Mouse (Mus musculus) liver, embryonic 12.5 days (tissue): ENCODE data around the gene Utp18. TPM values are rescaled to one million over a fixed set of nuclear protein-coding genes. Genes with fewer than 3 reads are reported as not detected.

Experiments
- ATAC-seq: fragments of 200-750 bp; cut with Nextera tagmentation; 2 replicates; pipeline ENCODE4 v1.8.0; 2017; ENCODE audit warnings: moderate number of reproducible peaks, mild to moderate bottlenecking, moderate library complexity
- H3K27ac ChIP-seq: fragments of 300-500 bp; sonication (generic); 2 replicates; pipeline ENCODE4 v1.5.1; 2016; ENCODE audit warnings: mild to moderate bottlenecking
- H3K27me3 ChIP-seq: fragments of 300-500 bp; sonication (generic); replicated peaks from 2 replicates; pipeline ENCODE4 v1.6.1; 2016; ENCODE audit warnings: mild to moderate bottlenecking, moderate library complexity
- H3K36me3 ChIP-seq: fragments of 300-500 bp; sonication (generic); 2 replicates; pipeline ENCODE4 v1.6.1; 2016; ENCODE audit warnings: mild to moderate bottlenecking, moderate library complexity
- H3K4me1 ChIP-seq: fragments of 300-500 bp; sonication (generic); 2 replicates; pipeline ENCODE4 v1.6.1; 2016
- H3K4me2 ChIP-seq: fragments of 300-500 bp; sonication (generic); 2 replicates; pipeline ENCODE4 v1.6.1; 2016; ENCODE audit warnings: mild to moderate bottlenecking, moderate library complexity
- H3K4me3 ChIP-seq: fragments of 300-500 bp; sonication (generic); 2 replicates; pipeline ENCODE4 v1.5.1; 2016; ENCODE audit warnings: mild to moderate bottlenecking, moderate library complexity
- H3K9ac ChIP-seq: fragments of 300-500 bp; sonication (generic); 2 replicates; pipeline ENCODE4 v1.6.1; 2016; ENCODE audit warnings: mild to moderate bottlenecking, moderate library complexity
- H3K9me3 ChIP-seq: fragments of 300-500 bp; sonication (generic); replicated peaks from 2 replicates; pipeline ENCODE4 v1.6.1; 2016; ENCODE audit warnings: mild to moderate bottlenecking, moderate library complexity
- WGBS: fragments of 180-500 bp; shearing (Covaris S2); methylation state at CpG from one replicate; pipeline ENCODE4 v1.1.7; 2016; ENCODE audit not compliant: insufficient replicate concordance; 5-methylcytosine and 5-hydroxymethylcytosine counted together
- polyA plus RNA-seq: library from polyadenylated mRNA; unstranded; fragments of >200 nt; fragmentation: Nextera tagmentation; extraction: Ambion mirVana; gene quantifications from 2 replicates; pipeline ENCODE4 v1.2.1, GENCODE M21; 2016

The Utp18 gene
- polyA plus RNA-seq, 1 experiment from 2014 or later: 38.6 TPM

DNA sequence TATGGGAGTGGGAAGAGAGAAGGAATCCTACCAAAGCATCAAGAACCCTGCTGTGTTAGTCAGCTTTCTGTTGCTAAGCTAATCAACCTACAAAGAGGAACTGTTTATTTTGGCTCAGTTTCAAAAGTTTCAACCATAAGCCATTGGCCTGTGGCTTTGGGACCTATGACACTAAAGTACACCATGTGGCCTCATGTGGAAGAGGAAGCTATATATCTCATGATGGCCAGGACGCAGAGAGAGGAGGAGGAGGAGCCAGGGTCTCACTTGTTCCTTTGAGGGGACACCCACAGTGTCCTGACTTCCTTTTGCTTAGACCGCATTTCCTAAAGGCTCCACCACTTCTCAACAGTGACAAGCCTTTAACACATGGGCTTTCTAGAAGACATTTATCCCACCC lies 64.0 kb downstream of the Utp18 start:
- no peaks in the 10 kb centered on the region for H3K27me3 ChIP-seq
- no peaks in the 10 kb centered on the region for H3K4me1 ChIP-seq
- H3K9ac ChIP-seq: no peak overlapping the region
- no peak overlapping the region for H3K4me3 ChIP-seq
- WGBS: 2% methylated on average over 2 of the region's 2 CpGs
- no peak overlapping the region for H3K27ac ChIP-seq
- peak; percentile 81 for ATAC-seq
- no peak overlapping the region for H3K4me2 ChIP-seq
- H3K9me3 ChIP-seq: no peaks in the 10 kb centered on the region
- no peaks in the 10 kb centered on the region for H3K36me3 ChIP-seq

DNA sequence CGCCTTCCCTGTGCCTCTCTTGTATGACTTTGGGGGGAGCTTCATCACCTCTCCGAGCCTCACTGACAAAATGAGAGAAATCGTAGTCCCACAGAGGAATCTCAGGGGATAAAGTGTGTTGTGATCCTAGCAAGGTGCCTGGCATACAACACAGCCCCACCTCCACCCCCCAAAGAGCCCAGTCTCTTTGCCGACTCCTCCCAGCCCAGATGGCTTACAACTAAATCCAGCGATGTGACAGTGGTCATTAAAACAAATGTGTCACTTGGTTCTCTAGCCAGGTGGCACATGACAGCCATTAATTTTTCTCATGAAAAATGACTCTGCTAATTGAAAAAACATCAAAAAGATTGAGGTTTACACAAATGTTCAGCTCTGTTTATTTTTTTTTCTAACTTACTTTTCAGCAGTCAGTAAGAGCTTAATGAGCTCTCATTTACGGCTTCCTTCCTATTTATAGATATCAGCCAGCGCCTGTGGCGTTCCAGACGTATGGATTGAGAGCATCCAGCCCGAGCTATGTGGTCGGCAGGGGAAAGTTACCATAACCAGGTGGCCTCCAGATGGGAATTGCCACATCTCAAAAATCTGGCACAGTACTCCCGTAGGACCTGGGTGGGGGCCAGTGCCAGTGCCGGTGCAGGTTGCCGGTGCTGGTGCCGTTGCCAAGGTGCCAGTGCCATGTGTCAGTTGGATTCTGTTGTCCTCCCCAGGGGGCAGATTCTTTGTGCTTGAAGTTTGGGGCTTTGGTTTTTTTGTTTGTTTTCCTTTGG lies 67.4 kb downstream of the Utp18 start:
- Histone ChIP-seq H3K9ac (no peak overlapping the region), H3K4me2 (no peak overlapping the region), H3K9me3 (no peaks in the 10 kb centered on the region), H3K4me3 (no peak overlapping the region), H3K27ac (no peak overlapping the region), H3K4me1 (no peaks in the 10 kb centered on the region), H3K27me3 (no peaks in the 10 kb centered on the region), H3K36me3 (no peaks in the 10 kb centered on the region)
- ATAC-seq: no peak
- WGBS: 60% methylated on average over 15 of the region's 15 CpGs

DNA sequence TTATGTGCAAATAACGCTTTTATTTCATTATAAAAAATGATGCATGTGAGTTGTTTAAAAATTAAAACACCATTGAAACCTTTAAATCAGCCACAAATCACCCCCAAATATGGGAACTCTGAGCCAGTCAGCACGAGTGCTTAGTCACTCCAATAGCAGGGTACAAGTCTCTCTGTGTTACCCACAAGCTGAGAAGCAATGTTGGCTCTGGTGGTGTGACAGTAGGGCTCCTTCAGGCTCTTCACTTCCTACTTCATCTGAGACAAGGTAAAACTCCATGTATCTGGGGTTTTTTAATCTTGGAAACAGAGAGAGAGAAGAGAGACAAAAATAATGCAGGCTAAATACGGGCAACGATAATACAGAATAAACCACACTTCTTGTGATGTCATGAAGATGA lies 72.6 kb downstream of the Utp18 start:
- no peak for ATAC-seq

DNA sequence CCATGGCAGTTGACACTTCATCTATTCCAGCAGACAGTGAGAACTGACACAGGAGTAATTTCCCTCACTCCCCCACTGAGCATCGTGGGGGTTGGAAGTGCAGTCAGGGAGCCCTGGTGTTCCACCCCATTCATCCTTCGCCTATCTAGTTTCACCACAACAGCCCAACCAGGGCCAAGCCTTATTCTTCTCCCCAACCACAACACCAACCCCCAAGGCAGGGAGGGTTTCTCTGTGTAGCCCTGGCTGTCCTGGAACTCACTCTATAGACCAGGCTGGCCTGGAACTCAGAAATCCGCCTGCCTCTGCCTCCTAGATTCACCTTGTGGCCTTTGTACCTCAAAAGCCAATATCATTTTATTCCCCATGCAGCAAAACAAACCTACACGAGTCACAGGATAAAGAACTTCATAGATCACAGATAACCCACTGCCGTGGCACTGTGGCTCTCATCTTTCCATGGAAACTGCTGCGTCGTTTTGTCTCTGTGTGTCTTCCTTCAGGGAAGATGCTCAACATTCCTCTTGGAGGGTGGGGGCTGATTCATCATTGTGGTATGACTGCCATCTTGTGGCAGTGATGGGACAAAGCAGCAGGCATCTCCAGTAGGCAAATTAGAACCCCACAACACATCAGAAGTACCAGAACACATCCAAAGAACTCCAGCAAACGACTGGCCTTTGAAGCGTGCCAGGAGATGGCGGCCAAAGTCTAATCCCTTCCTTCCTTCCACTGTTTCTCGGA lies 73.3 kb downstream of the Utp18 start:
- no peak overlapping the region for H3K4me2 ChIP-seq
- 25% methylated on average over 11 of the region's 11 CpGs for WGBS
- no peak for ATAC-seq

More for the DNA sequence above, 72.6 kb downstream of the Utp18 start:
- Histone ChIP-seq H3K36me3 (no peaks in the 10 kb centered on the region), H3K27ac (no peak overlapping the region), H3K27me3 (no peaks in the 10 kb centered on the region), H3K4me3 (no peak overlapping the region), H3K9ac (no peak overlapping the region), H3K4me1 (no peaks in the 10 kb centered on the region), H3K4me2 (no peak overlapping the region), H3K9me3 (no peaks in the 10 kb centered on the region)
- WGBS: 59% methylated on average over 4 of the region's 4 CpGs

More for the DNA sequence above, 73.3 kb downstream of the Utp18 start:
- Histone ChIP-seq H3K4me1 (no peaks in the 10 kb centered on the region), H3K9me3 (no peaks in the 10 kb centered on the region), H3K9ac (no peak overlapping the region), H3K4me3 (no peak overlapping the region), H3K36me3 (no peaks in the 10 kb centered on the region), H3K27ac (no peak overlapping the region), H3K27me3 (no peaks in the 10 kb centered on the region)

Other genes with a start within 250 kb of the Utp18 start
- 12.8 and 14.3 TPM in 2 replicates for gene Mbtd1, start 86 bp upstream of the Utp18 start, polyA plus RNA-seq
- gene Nme2, start 70.5 kb upstream of the Utp18 start, polyA plus RNA-seq: 76.4 and 76.8 TPM in 2 replicates
- gene Gm20390, start 82.5 kb upstream of the Utp18 start, polyA plus RNA-seq: 264 and 272 TPM in 2 replicates
- gene Nme1, start 82.8 kb upstream of the Utp18 start, polyA plus RNA-seq: 195 and 224 TPM in 2 replicates
- 18.0 and 19.6 TPM in 2 replicates for gene Spag9, start 110.3 kb upstream of the Utp18 start, polyA plus RNA-seq